Mouse (Mus musculus) lung, embryonic 15.5 days (tissue): ENCODE measurements around the gene Spata5. TPM values are rescaled to one million over a fixed set of nuclear protein-coding genes. Genes with fewer than 3 reads are reported as not detected.

ENCODE experiments used
- ATAC-seq: fragments of 200-750 bp; cut with Nextera tagmentation; 2 replicates; pipeline ENCODE4 v1.8.0; 2017; ENCODE audit warnings: moderate number of reproducible peaks, borderline replicate concordance; ENCODE audit not compliant: low FRiP score, low TSS enrichment; ENCODE audit errors: extremely low read depth
- H3K27ac ChIP-seq: fragments of 300-500 bp; sonication (generic); 2 replicates; pipeline ENCODE4 v1.5.1; 2015; ENCODE audit warnings: moderate library complexity, mild to moderate bottlenecking, inconsistent platforms
- H3K27me3 ChIP-seq: fragments of 300-500 bp; sonication (generic); 2 replicates; pipeline ENCODE4 v1.6.1; 2015; ENCODE audit warnings: inconsistent platforms
- H3K36me3 ChIP-seq: fragments of 300-500 bp; sonication (generic); 2 replicates; pipeline ENCODE4 v1.6.1; 2015; ENCODE audit warnings: inconsistent platforms
- H3K4me1 ChIP-seq: fragments of 300-500 bp; sonication (generic); 2 replicates; pipeline ENCODE4 v1.6.1; 2015; ENCODE audit warnings: inconsistent platforms
- H3K4me2 ChIP-seq: fragments of 300-500 bp; sonication (generic); 2 replicates; pipeline ENCODE4 v1.6.1; 2015; ENCODE audit warnings: inconsistent platforms, mild to moderate bottlenecking, moderate library complexity
- H3K4me3 ChIP-seq: fragments of 300-500 bp; sonication (generic); 2 replicates; pipeline ENCODE4 v1.5.1; 2015; ENCODE audit warnings: mild to moderate bottlenecking, inconsistent platforms
- H3K9ac ChIP-seq: fragments of 300-500 bp; sonication (generic); 2 replicates; pipeline ENCODE4 v1.6.1; 2015; ENCODE audit warnings: inconsistent platforms
- H3K9me3 ChIP-seq: fragments of 300-500 bp; sonication (generic); 2 replicates; pipeline ENCODE4 v1.6.1; 2016; ENCODE audit warnings: inconsistent platforms
- WGBS: fragments of 180-500 bp; shearing (Covaris S2); methylation state at CpG from one replicate; pipeline ENCODE4 v1.1.7; 2015; 5-methylcytosine and 5-hydroxymethylcytosine counted together
- polyA plus RNA-seq: library from polyadenylated mRNA; unstranded; fragments of >200 nt; fragmentation: Nextera tagmentation; extraction: Ambion mirVana; gene quantifications from 2 replicates; pipeline ENCODE4 v1.2.1, GENCODE M21; 2015

Gene Spata5
- polyA plus RNA-seq, 1 experiment from 2014 or later: 31.5 TPM

- Histone ChIP-seq H3K9me3 (no peaks in the 10 kb centered on the region), H3K4me3 (no peak overlapping the region), H3K9ac (no peak overlapping the region), H3K4me1 (peaks cover 9% of the 10 kb centered on the region), H3K27ac (no peak overlapping the region), H3K36me3 (peaks cover 3% of the 10 kb centered on the region; the same call in 1 of the 2 replicates), H3K4me2 (no peak overlapping the region), H3K27me3 (no peaks in the 10 kb centered on the region)
- ATAC-seq: no peak
- WGBS: 98% methylated on average over 3 of the region's 3 CpGs
Measured at GRCm38 (mm10) chr3:37426069-37426468, 6.4 kb downstream of the Spata5 start.

DNA sequence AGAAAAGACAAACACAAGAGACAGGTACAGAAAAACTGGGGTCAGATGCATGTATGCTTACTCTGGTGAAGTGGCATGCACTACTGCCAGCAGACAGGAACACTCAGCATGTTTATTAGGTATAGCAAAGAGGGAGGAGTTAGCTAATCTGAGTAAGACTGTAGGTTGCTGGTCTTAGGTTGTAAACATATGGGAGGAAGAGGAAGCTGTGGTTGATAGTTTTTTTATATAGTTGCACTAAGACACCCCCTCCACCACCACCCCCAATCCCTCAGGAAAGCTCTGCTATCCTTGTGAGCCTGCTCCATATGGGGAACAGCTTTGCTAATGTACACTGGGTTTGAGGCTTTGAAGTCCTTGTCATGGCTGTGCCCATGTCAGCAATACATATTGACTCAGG lies 10.7 kb downstream of the Spata5 start:
- no peak for ATAC-seq
- Histone ChIP-seq H3K27ac (no peak overlapping the region), H3K36me3 (peaks cover 13% of the 10 kb centered on the region; the same call in 1 of the 2 replicates), H3K4me3 (no peak overlapping the region), H3K27me3 (no peaks in the 10 kb centered on the region), H3K4me1 (no peaks in the 10 kb centered on the region), H3K4me2 (no peak overlapping the region), H3K9ac (no peak overlapping the region), H3K9me3 (no peaks in the 10 kb centered on the region)

GRCm38 (mm10) chr3:37439770-37440169 lies 20.1 kb downstream of the Spata5 start:
- Histone ChIP-seq H3K9me3 (no peaks in the 10 kb centered on the region), H3K27me3 (no peaks in the 10 kb centered on the region), H3K4me3 (no peak overlapping the region), H3K4me1 (no peaks in the 10 kb centered on the region), H3K27ac (no peak overlapping the region), H3K4me2 (no peak overlapping the region), H3K9ac (no peak overlapping the region), H3K36me3 (peaks cover 11% of the 10 kb centered on the region; the same call in 1 of the 2 replicates)
- 55% methylated on average over 1 of the region's 1 CpGs for WGBS
- no peak for ATAC-seq

GRCm38 (mm10) chr3:37443409-37443808 lies 23.7 kb downstream of the Spata5 start:
- no peaks in the 10 kb centered on the region for H3K4me1 ChIP-seq
- no peak overlapping the region for H3K9ac ChIP-seq
- H3K4me3 ChIP-seq: no peak overlapping the region
- H3K9me3 ChIP-seq: no peaks in the 10 kb centered on the region
- no peak overlapping the region for H3K4me2 ChIP-seq
- no peak overlapping the region for H3K27ac ChIP-seq
- H3K27me3 ChIP-seq: no peaks in the 10 kb centered on the region
- 70% methylated on average over 2 of the region's 2 CpGs for WGBS
- no peak for ATAC-seq
- peaks cover 8% of the 10 kb centered on the region; the same call in 1 of the 2 replicates for H3K36me3 ChIP-seq

DNA sequence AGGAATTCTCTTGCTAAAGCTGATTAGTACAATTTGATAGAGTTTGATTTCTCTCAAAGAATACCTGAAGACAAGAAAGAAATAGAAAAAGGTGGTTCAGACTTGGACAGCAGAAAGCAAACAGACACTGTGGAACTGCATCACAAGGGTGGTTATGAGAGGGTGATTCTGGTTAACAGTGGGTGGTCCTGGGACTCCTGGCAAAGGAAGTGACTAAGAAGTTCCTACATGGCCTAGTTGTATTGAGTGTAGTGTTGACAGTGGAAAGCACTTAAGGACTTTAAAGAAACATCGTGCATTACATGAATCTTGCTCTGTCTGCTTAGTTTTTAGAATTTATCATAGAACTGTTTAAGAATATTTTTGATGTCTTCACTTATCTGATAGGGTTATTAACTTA lies 36.3 kb downstream of the Spata5 start:
- no peak overlapping the region for H3K4me3 ChIP-seq
- H3K4me2 ChIP-seq: no peak overlapping the region
- no peak overlapping the region for H3K9ac ChIP-seq
- no peak for ATAC-seq
- WGBS: 65% methylated on average over 1 of the region's 1 CpGs
- H3K27me3 ChIP-seq: no peaks in the 10 kb centered on the region
- no peaks in the 10 kb centered on the region for H3K4me1 ChIP-seq
- no peak overlapping the region for H3K27ac ChIP-seq
- H3K36me3 ChIP-seq: 0 out of 2 replicates have a peak, but pooled peaks cover 4% of the 10 kb centered on the region
- H3K9me3 ChIP-seq: no peaks in the 10 kb centered on the region

GRCm38 (mm10) chr3:37468170-37468569 lies 48.5 kb downstream of the Spata5 start:
- H3K27me3 ChIP-seq: no peaks in the 10 kb centered on the region
- 0 out of 2 replicates have a peak, but pooled peaks cover 2% of the 10 kb centered on the region for H3K36me3 ChIP-seq
- WGBS: 91% methylated on average over 2 of the region's 2 CpGs
- no peak overlapping the region for H3K27ac ChIP-seq
- no peak overlapping the region for H3K9ac ChIP-seq
- no peak overlapping the region for H3K4me2 ChIP-seq
- H3K4me1 ChIP-seq: no peaks in the 10 kb centered on the region
- no peaks in the 10 kb centered on the region for H3K9me3 ChIP-seq
- no peak for ATAC-seq
- no peak overlapping the region for H3K4me3 ChIP-seq

DNA sequence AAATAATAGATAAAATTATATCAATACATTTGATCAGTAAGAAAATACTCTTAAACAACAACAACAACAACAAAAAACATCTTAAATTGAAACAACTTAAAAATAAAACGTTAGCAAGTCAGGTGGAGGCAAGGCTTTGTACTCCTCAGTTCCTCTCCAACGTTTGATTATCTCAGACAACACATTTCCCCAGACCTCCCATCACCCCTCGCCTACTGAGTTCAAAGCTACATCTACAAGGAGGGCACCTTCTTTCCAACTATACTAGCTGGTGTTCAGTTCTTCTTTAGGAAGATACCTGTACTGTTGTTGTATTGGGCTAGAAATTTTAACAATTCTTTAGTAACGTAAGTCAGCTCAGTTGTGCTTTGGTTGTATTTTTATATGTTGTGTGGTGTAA lies 49.7 kb downstream of the Spata5 start:
- WGBS: 74% methylated on average over 4 of the region's 4 CpGs
- ATAC-seq: no peak
- H3K4me3 ChIP-seq: no peak overlapping the region

GRCm38 (mm10) chr3:37470867-37471266 lies 51.2 kb downstream of the Spata5 start:
- no peak for ATAC-seq
- 88% methylated on average over 2 of the region's 2 CpGs for WGBS
- no peaks in the 10 kb centered on the region for H3K27me3 ChIP-seq
- H3K4me1 ChIP-seq: no peaks in the 10 kb centered on the region
- H3K4me3 ChIP-seq: no peak overlapping the region
- no peak overlapping the region for H3K4me2 ChIP-seq
- no peak overlapping the region for H3K9ac ChIP-seq
- H3K27ac ChIP-seq: no peak overlapping the region
- H3K36me3 ChIP-seq: 0 out of 2 replicates have a peak, but pooled peaks cover 2% of the 10 kb centered on the region
- no peaks in the 10 kb centered on the region for H3K9me3 ChIP-seq

More for the DNA sequence above, 49.7 kb downstream of the Spata5 start:
- Histone ChIP-seq H3K27ac (no peak overlapping the region), H3K9ac (no peak overlapping the region), H3K4me2 (no peak overlapping the region), H3K4me1 (no peaks in the 10 kb centered on the region), H3K27me3 (no peaks in the 10 kb centered on the region), H3K36me3 (0 out of 2 replicates have a peak, but pooled peaks cover 2% of the 10 kb centered on the region), H3K9me3 (no peaks in the 10 kb centered on the region)

DNA sequence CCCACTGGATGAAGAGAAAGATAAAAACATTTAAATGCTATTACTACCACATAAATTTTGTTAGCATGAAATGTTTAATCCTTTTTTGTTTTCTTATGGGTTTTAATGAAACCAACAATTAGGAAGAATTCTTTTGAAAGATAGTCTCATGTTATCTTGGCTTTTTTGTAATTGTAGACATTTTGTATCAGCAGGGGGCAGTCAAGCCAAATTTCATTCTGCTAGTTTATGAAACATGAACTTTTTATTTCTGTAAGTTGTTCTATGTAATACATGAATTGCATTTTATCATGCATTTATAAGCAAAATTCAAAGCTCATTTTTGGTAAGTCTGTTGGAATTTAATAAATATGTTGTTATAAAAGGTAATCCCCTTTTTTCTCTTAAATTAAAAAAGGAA lies 52.8 kb downstream of the Spata5 start:
- no peak overlapping the region for H3K4me3 ChIP-seq
- no peak overlapping the region for H3K27ac ChIP-seq
- ATAC-seq: no peak
- no peak overlapping the region for H3K9ac ChIP-seq
- H3K4me1 ChIP-seq: no peaks in the 10 kb centered on the region
- H3K4me2 ChIP-seq: no peak overlapping the region
- H3K36me3 ChIP-seq: 0 out of 2 replicates have a peak, but pooled peaks cover under 1% of the 10 kb centered on the region
- no peaks in the 10 kb centered on the region for H3K27me3 ChIP-seq
- H3K9me3 ChIP-seq: no peaks in the 10 kb centered on the region

DNA sequence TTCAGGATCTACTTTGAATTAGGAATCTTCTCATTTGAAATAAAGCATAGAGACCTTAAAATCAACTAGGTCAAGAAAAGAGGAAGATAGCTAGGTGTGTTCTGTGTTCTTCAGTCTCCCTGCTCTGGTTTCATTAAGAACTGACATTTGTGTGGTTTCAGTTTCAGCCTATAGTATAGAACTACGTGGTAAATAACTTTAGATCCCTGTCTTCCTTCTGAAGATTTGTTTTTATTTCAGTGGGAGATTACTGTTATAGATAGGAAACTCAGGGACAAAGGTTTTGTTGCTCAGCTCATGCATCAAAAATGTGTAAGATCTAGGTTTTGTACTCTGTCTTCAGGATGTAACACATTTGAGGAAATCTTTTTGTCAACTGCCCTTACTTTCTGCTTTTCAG lies 56.8 kb downstream of the Spata5 start:
- Histone ChIP-seq H3K4me3 (no peak overlapping the region), H3K27me3 (no peaks in the 10 kb centered on the region), H3K9me3 (no peaks in the 10 kb centered on the region), H3K4me1 (no peaks in the 10 kb centered on the region), H3K9ac (no peak overlapping the region), H3K36me3 (peaks cover 3% of the 10 kb centered on the region; the same call in 1 of the 2 replicates), H3K27ac (no peak overlapping the region), H3K4me2 (no peak overlapping the region)
- 62% methylated on average over 1 of the region's 1 CpGs for WGBS
- no peak for ATAC-seq

- H3K4me2 ChIP-seq: no peak overlapping the region
- no peak overlapping the region for H3K9ac ChIP-seq
- H3K9me3 ChIP-seq: no peaks in the 10 kb centered on the region
- no peak for ATAC-seq
- no peak overlapping the region for H3K4me3 ChIP-seq
- no peak overlapping the region for H3K27ac ChIP-seq
- H3K4me1 ChIP-seq: no peaks in the 10 kb centered on the region
- no peaks in the 10 kb centered on the region for H3K27me3 ChIP-seq
- H3K36me3 ChIP-seq: peaks cover 3% of the 10 kb centered on the region; the same call in 1 of the 2 replicates
- 82% methylated on average over 7 of the region's 7 CpGs for WGBS
Measured at GRCm38 (mm10) chr3:37477438-37478188, 57.9 kb downstream of the Spata5 start.

DNA sequence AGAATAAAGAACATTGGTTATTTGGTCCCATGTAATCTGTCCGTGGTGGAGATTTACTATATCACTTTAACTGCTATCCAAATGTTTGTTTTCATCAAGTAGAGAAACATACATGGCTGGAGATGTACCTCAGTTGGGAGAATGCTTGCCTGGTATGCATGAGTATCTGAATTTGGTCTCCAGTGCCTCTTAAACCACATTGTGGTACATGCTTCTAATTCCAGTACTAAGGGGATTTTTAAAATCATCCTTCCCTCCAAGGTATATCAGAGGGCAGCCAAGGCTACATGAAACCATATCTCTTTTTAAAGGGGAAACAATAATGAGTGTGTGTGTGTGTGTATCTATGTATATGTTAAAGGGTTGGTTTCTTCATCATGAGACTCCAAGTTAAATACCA lies 60.1 kb downstream of the Spata5 start:
- 62% methylated on average over 1 of the region's 1 CpGs for WGBS
- no peak overlapping the region for H3K27ac ChIP-seq
- no peaks in the 10 kb centered on the region for H3K27me3 ChIP-seq
- H3K4me3 ChIP-seq: no peak overlapping the region
- no peaks in the 10 kb centered on the region for H3K4me1 ChIP-seq
- no peak for ATAC-seq
- H3K4me2 ChIP-seq: no peak overlapping the region
- no peak overlapping the region for H3K9ac ChIP-seq
- peaks cover 3% of the 10 kb centered on the region; the same call in 1 of the 2 replicates for H3K36me3 ChIP-seq
- no peaks in the 10 kb centered on the region for H3K9me3 ChIP-seq
